Mouse (Mus musculus) adipose tissue, adult 10 weeks (tissue): ENCODE data around the gene Hsd11b1. TPM values are rescaled to one million over a fixed set of nuclear protein-coding genes. Genes with fewer than 3 reads are reported as not detected.

ENCODE experiments used
- polyA plus RNA-seq: library from polyadenylated mRNA; stranded (reverse); fragments of 350-450 nt; fragmentation: Illumina TruSeq; extraction: RNeasy Lipid Tissue Mini Kit (QIAGEN cat#74804); gene quantifications from one replicate; pipeline ENCODE4 v1.2.3, GENCODE M21; 2014; ENCODE audit warnings: low read depth, low replicate concordance

Gene Hsd11b1
- polyA plus RNA-seq: 92.2 TPM

GRCm38 (mm10) chr1:193263955-193264598 is at the start of gene Hsd11b1:
Gene Hsd11b1, minus strand, starts transcription at chr1:193264075.

GRCm38 (mm10) chr1:193272916-193273601 is 9.2 kb upstream of the Hsd11b1 start, which contains the start of gene G0s2:
Gene G0s2, minus strand, starts transcription at chr1:193273217.

GRCm38 (mm10) chr1:193207503-193207902 is 56.4 kb downstream of the Hsd11b1 start, which contains the start of gene Lamb3:
Gene Lamb3, plus strand, starts transcription at chr1:193207699.

GRCm38 (mm10) chr1:193201383-193201778 is 62.5 kb downstream of the Hsd11b1 start, which contains the start of gene Traf3ip3:
Gene Traf3ip3, minus strand, starts transcription at chr1:193201703.

Other genes starting within 250 kb of the Hsd11b1 start
- 0.73 TPM for gene Syt14, start 228.3 kb downstream of the Hsd11b1 start, polyA plus RNA-seq
- gene Diexf, start 133.8 kb downstream of the Hsd11b1 start, polyA plus RNA-seq: 8.2 TPM
- 22.4 TPM for gene Irf6, start 111.0 kb downstream of the Hsd11b1 start, polyA plus RNA-seq
- gene A130010J15Rik, start 96.0 kb downstream of the Hsd11b1 start, polyA plus RNA-seq: 6.3 TPM
- gene Traf3ip3, start 62.4 kb downstream of the Hsd11b1 start, polyA plus RNA-seq: 1.5 TPM
- gene Lamb3, start 56.4 kb downstream of the Hsd11b1 start, polyA plus RNA-seq: 6.2 TPM
- gene G0s2, start 9.1 kb upstream of the Hsd11b1 start, polyA plus RNA-seq: 225 TPM
- 0.58 TPM for gene Camk1g, start 106.2 kb upstream of the Hsd11b1 start, polyA plus RNA-seq